Mouse (Mus musculus): ENCODE measurements around the gene Spef1.
A peak's percentile ranks its signal among the peaks of the same experiment; 100 is the strongest.
"Not testable (repeated sequence)": the region's sequence is repeated elsewhere in the genome, so short reads cannot be mapped to it uniquely, and the experiment has no call there.

Gene Spef1

GRCm38 (mm10) chr2:131186771-131187601, at the start of gene Spef1, which contains the start of gene Cdc25b:
Spef1 (minus strand) TSS chr2:131187282.
Cdc25b (plus strand) TSS chr2:131186949.
- DNase-seq, result peak; percentile 91

GRCm38 (mm10) chr2:131234970-131235635, 48.0 kb upstream of the Spef1 start:
- DNase-seq, result peak; percentile 51

GRCm38 (mm10) chr2:131234127-131234650, 47.1 kb upstream of the Spef1 start:
- DNase-seq, result no peak

GRCm38 (mm10) chr2:131233307-131234126, 46.4 kb upstream of the Spef1 start, which contains the start of gene Mavs:
Mavs (plus strand) TSS chr2:131234063.
- DNase-seq, result peak; percentile 98

GRCm38 (mm10) chr2:131232558-131232957, 45.5 kb upstream of the Spef1 start:
- no peak for DNase-seq

GRCm38 (mm10) chr2:131227243-131227642, 40.2 kb upstream of the Spef1 start:
- no peak for DNase-seq

GRCm38 (mm10) chr2:131226669-131227068, 39.6 kb upstream of the Spef1 start:
- not testable (repeated sequence) for DNase-seq

GRCm38 (mm10) chr2:131225178-131225577, 38.1 kb upstream of the Spef1 start:
- peak; percentile 74 for DNase-seq

GRCm38 (mm10) chr2:131223569-131223968, 36.5 kb upstream of the Spef1 start:
- DNase-seq, result no peak

GRCm38 (mm10) chr2:131222562-131222961, 35.5 kb upstream of the Spef1 start:
- DNase-seq, result peak; percentile 32

GRCm38 (mm10) chr2:131221853-131222515, 34.9 kb upstream of the Spef1 start:
- no peak for DNase-seq

GRCm38 (mm10) chr2:131220030-131220429, 32.9 kb upstream of the Spef1 start:
- no peak for DNase-seq

GRCm38 (mm10) chr2:131215941-131216858, 29.1 kb upstream of the Spef1 start:
- DNase-seq, result peak; percentile 41

- DNase-seq, result no peak
These were observed 26.7 kb upstream of the Spef1 start for GRCm38 (mm10) chr2:131213773-131214172.

- DNase-seq, result peak; percentile 34
These were observed 24.0 kb upstream of the Spef1 start for GRCm38 (mm10) chr2:131211026-131211615.

GRCm38 (mm10) chr2:131209969-131210792, 23.1 kb upstream of the Spef1 start:
- DNase-seq, result peak; percentile 98

GRCm38 (mm10) chr2:131209125-131209795, 22.2 kb upstream of the Spef1 start:
- DNase-seq, result peak; percentile 21

- no peak for DNase-seq
These were observed 21.3 kb upstream of the Spef1 start for GRCm38 (mm10) chr2:131208356-131208755.

GRCm38 (mm10) chr2:131206778-131207177, 19.7 kb upstream of the Spef1 start, which contains the start of gene Ap5s1:
Ap5s1 (plus strand) TSS chr2:131207078.
- no peak for DNase-seq
